16 mouse cellular contexts compared by ENCODE assay signal in the genomic region with DNA sequence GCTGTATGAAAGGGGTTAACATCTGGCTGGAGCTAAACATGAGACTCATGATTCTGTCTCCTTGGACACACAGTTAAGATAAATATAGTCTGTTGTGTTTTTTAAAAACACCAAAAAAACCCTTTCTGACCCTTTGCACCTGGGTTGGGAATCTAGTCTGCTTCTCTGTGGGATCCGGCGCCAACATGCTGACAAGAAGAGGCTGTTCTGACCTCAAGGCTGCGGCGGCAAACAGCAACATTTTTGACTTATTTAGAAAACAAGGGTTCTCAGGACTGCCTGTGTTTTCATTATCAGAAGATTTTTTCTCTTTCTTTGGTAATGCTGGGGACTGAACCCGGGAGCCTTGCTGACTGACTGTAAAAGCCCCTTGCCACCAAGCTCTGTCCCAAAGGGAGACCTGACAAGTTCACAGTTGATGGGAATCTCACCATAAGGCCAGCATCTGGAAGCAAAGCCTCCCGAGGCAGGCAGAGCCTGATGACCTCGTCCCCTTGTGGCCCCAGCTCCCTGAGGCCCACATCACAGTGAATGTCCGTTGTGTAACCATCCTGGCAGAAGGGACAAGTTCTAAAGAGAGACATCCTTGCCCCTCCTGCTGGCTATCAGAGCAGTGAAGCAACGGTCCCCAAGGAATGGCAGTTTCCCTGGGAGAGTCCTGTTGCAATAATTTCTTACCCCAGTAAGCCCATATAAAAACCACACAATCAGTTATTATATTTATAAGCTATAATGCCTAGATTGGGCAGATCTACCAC. TPM values are rescaled to one million over a fixed set of nuclear protein-coding genes. Genes with fewer than 3 reads are reported as not detected.
A peak's percentile ranks its signal among the peaks of the same experiment; 100 is the strongest.
DNase-seq lines count a peak whose midpoint lies in the region; ATAC-seq and TF ChIP-seq lines count a peak whose summit lies in the region.
"Had no signal": no experiment of that assay in that cellular context is flagged by ENCODE, and none has a peak within 500 bp of the region (broad histone marks: within the 10 kb centered on the region; RNA-seq: fewer than 3 reads in every experiment).

No protein-coding gene starts in this region.

- no peak for ATAC-seq in limb, embryonic 12.5 days (ENCODE audit: insufficient number of reproducible peaks, insufficient read depth, low FRiP score, low TSS enrichment, low read depth)
- ATAC-seq in stomach, postnatal 0 days (ENCODE audit: low FRiP score, low TSS enrichment), result no peak
- ATAC-seq: hindbrain, embryonic 16.5 days had no signal

- 68% methylated on average over 9 of the region's 9 CpGs for WGBS in limb, embryonic 12.5 days
- 75% methylated on average over 9 of the region's 9 CpGs for WGBS in limb, embryonic 10.5 days
- 43% methylated on average over 9 of the region's 9 CpGs for WGBS in stomach, postnatal 0 days

- no peak for TF ChIP-seq EP300 in stomach, postnatal 0 days (optimal IDR thresholded peaks at IDR 0.05)

- H3K36me3 ChIP-seq in limb, embryonic 12.5 days, result peaks cover 3% of the 10 kb centered on the region; the same call in 1 of the 2 replicates
- H3K36me3 ChIP-seq in limb, embryonic 10.5 days, result peaks cover 13% of the 10 kb centered on the region; the same call in 1 of the 2 replicates
- H3K36me3 ChIP-seq in stomach, postnatal 0 days (ENCODE audit: control insufficient read depth, insufficient read depth, low read length), result no peaks in the 10 kb centered on the region
- H3K36me3 ChIP-seq: liver, embryonic 15.5 days had no signal

- TF ChIP-seq CTCF in stomach, postnatal 0 days (IDR thresholded peaks at IDR 0.05; ENCODE audit: low read depth), result peak; percentile 14; the same call in 1 of the 2 replicates

- no peak overlapping the region for H3K4me2 ChIP-seq in limb, embryonic 12.5 days
- H3K4me2 ChIP-seq in stomach, postnatal 0 days (replicated peaks; ENCODE audit: low read depth), result no peak overlapping the region
- H3K4me2 ChIP-seq: liver, embryonic 15.5 days had no signal

- 0 out of 2 replicates have a peak, but pooled peaks cover 5% of the 10 kb centered on the region for H3K4me1 ChIP-seq in limb, embryonic 12.5 days (replicated peaks)
- peaks cover 7% of the 10 kb centered on the region for H3K4me1 ChIP-seq in limb, embryonic 10.5 days
- H3K4me1 ChIP-seq in stomach, postnatal 0 days (replicated peaks; ENCODE audit: control insufficient read depth, insufficient read depth), result no peaks in the 10 kb centered on the region; the same call in 1 of the 2 replicates

- 0 out of 2 replicates have a peak overlapping the region, but pooled peaks have one; percentile 19 for H3K9ac ChIP-seq in limb, embryonic 12.5 days (replicated peaks)
- H3K9ac ChIP-seq in stomach, postnatal 0 days (ENCODE audit: low read length), result no peak overlapping the region
- H3K9ac ChIP-seq: liver, embryonic 15.5 days had no signal

- DNase-seq in limb, embryonic 10.5 days (ENCODE audit: low spot score), result no peak
- peak; percentile 55 for DNase-seq in adrenal gland, postnatal 36 days
- DNase-seq in heart, postnatal 4 days, result peak; percentile 35
- DNase-seq in stomach, postnatal 0 days (ENCODE audit: low spot score), result no peak
- DNase-seq in left cerebral cortex, postnatal 4 days, result no peak
- no peak for DNase-seq in spleen, postnatal 14 days (ENCODE audit: low spot score in 2 of 2)
- DNase-seq: cerebellum, adult 11 months; midbrain, embryonic 14.5 days had no signal

- H3K27ac ChIP-seq in limb, embryonic 12.5 days, result no peak overlapping the region
- H3K27ac ChIP-seq in limb, embryonic 10.5 days, result no peak overlapping the region
- 0 out of 2 replicates have a peak overlapping the region, but pooled peaks have one; percentile 35 for H3K27ac ChIP-seq in stomach, postnatal 0 days (replicated peaks)
- H3K27ac ChIP-seq: liver, embryonic 15.5 days had no signal

- no peak overlapping the region for H3K4me3 ChIP-seq in limb, embryonic 12.5 days (replicated peaks)
- H3K4me3 ChIP-seq in limb, embryonic 10.5 days, result no peak overlapping the region
- H3K4me3 ChIP-seq in stomach, postnatal 0 days (ENCODE audit: low read depth, low read length), result no peak overlapping the region
- H3K4me3 ChIP-seq: liver, embryonic 15.5 days had no signal

- no peaks in the 10 kb centered on the region for H3K27me3 ChIP-seq in limb, embryonic 12.5 days
- no peaks in the 10 kb centered on the region for H3K27me3 ChIP-seq in limb, embryonic 10.5 days (ENCODE audit: low read depth, poor library complexity, severe bottlenecking)
- no peaks in the 10 kb centered on the region for H3K27me3 ChIP-seq in stomach, postnatal 0 days (ENCODE audit: control insufficient read depth, insufficient read depth, low read length)
- H3K27me3 ChIP-seq: liver, embryonic 15.5 days had no signal

- H3K9me3 ChIP-seq in limb, embryonic 12.5 days, result no peaks in the 10 kb centered on the region
- no peaks in the 10 kb centered on the region for H3K9me3 ChIP-seq in limb, embryonic 10.5 days (replicated peaks)
- H3K9me3 ChIP-seq in stomach, postnatal 0 days (ENCODE audit: control insufficient read depth, low read length), result no peaks in the 10 kb centered on the region

- intact Hi-C loops in left cerebral cortex, postnatal 4 days (cut with DNase I), result no loop called here

RNA-seq across cellular contexts. Expression of a gene that starts 16.0 kb away (rescaled TPM):
- not detected in 2 replicates for polyA plus RNA-seq in limb, embryonic 12.5 days (2016; fragmentation: Nextera tagmentation; extraction: Ambion mirVana)
- not detected in 2 replicates for polyA plus RNA-seq in limb, embryonic 10.5 days (2016; fragmentation: Nextera tagmentation; extraction: Ambion mirVana)
- total RNA-seq in adrenal gland, postnatal 36 days (2021), result not detected
- not detected for total RNA-seq in heart, postnatal 4 days (2021)
- not detected in 2 replicates for polyA plus RNA-seq in stomach, postnatal 0 days (2015; fragmentation: Nextera tagmentation; extraction: Ambion mirVana)
- not detected for total RNA-seq in left cerebral cortex, postnatal 4 days (2021)
- total RNA-seq: layer of hippocampus, postnatal 14 days; neutrophil, adult 5-6 weeks had no signal
- polyA plus RNA-seq: embryonic facial prominence, embryonic 14.5 days; frontal cortex, adult 2 months; hindbrain, embryonic 16.5 days; liver, embryonic 15.5 days; midbrain, embryonic 14.5 days; stomach, embryonic 14.5 days had no signal

RNA-seq across cellular contexts. Expression of a gene that starts 36.0 kb away (rescaled TPM):
- 589 and 620 TPM in 2 replicates for polyA plus RNA-seq in limb, embryonic 12.5 days (2016; fragmentation: Nextera tagmentation; extraction: Ambion mirVana)
- 531 and 571 TPM in 2 replicates for polyA plus RNA-seq in limb, embryonic 10.5 days (2016; fragmentation: Nextera tagmentation; extraction: Ambion mirVana)
- 100 to 1,000 TPM; 436 to 446 TPM for total RNA-seq in adrenal gland, postnatal 36 days (2021)
- 100 to 1,000 TPM; 276 to 285 TPM for total RNA-seq in heart, postnatal 4 days (2021)
- 445 and 456 TPM in 2 replicates for polyA plus RNA-seq in stomach, postnatal 0 days (2015; fragmentation: Nextera tagmentation; extraction: Ambion mirVana)
- 100 to 1,000 TPM; 568 to 579 TPM for total RNA-seq in left cerebral cortex, postnatal 4 days (2021)

RNA-seq across cellular contexts. Expression of a gene that starts 36.8 kb away (rescaled TPM):
- not detected in 2 replicates for polyA plus RNA-seq in limb, embryonic 12.5 days (2016; fragmentation: Nextera tagmentation; extraction: Ambion mirVana)
- not detected in 2 replicates for polyA plus RNA-seq in limb, embryonic 10.5 days (2016; fragmentation: Nextera tagmentation; extraction: Ambion mirVana)
- total RNA-seq in adrenal gland, postnatal 36 days (2021), result not detected
- total RNA-seq in heart, postnatal 4 days (2021), result not detected
- polyA plus RNA-seq in stomach, postnatal 0 days (2015; fragmentation: Nextera tagmentation; extraction: Ambion mirVana), result 4.1 and 4.8 TPM in 2 replicates
- total RNA-seq in left cerebral cortex, postnatal 4 days (2021), result not detected
- total RNA-seq: layer of hippocampus, postnatal 14 days; neutrophil, adult 5-6 weeks had no signal
- polyA plus RNA-seq: frontal cortex, adult 2 months; hindbrain, embryonic 16.5 days; midbrain, embryonic 14.5 days; stomach, embryonic 14.5 days had no signal

RNA-seq across cellular contexts. Expression of a gene that starts 59.5 kb away (rescaled TPM):
- polyA plus RNA-seq in limb, embryonic 12.5 days (2016; fragmentation: Nextera tagmentation; extraction: Ambion mirVana), result not detected in 2 replicates
- polyA plus RNA-seq in limb, embryonic 10.5 days (2016; fragmentation: Nextera tagmentation; extraction: Ambion mirVana), result not detected in 2 replicates
- total RNA-seq in adrenal gland, postnatal 36 days (2021), result not detected
- total RNA-seq in heart, postnatal 4 days (2021), result not detected
- polyA plus RNA-seq in stomach, postnatal 0 days (2015; fragmentation: Nextera tagmentation; extraction: Ambion mirVana), result not detected in 2 replicates
- not detected for total RNA-seq in left cerebral cortex, postnatal 4 days (2021)
- total RNA-seq: layer of hippocampus, postnatal 14 days; neutrophil, adult 5-6 weeks had no signal
- polyA plus RNA-seq: frontal cortex, adult 2 months; hindbrain, embryonic 16.5 days; liver, embryonic 15.5 days; midbrain, embryonic 14.5 days; stomach, embryonic 14.5 days had no signal

Comparison
In these comparisons a context has a peak if more than half of its experiments do, and no peak if none do; other contexts are left out.
1. DNase-seq: peak in adrenal gland, postnatal 36 days (2 of 2) and heart, postnatal 4 days (single experiment); none in limb, embryonic 10.5 days (single experiment), stomach, postnatal 0 days (single experiment), left cerebral cortex, postnatal 4 days (single experiment) and spleen, postnatal 14 days (0 of 2).